Mouse (Mus musculus): Measurements from ENCODE around the gene Stpg4.

DNA sequence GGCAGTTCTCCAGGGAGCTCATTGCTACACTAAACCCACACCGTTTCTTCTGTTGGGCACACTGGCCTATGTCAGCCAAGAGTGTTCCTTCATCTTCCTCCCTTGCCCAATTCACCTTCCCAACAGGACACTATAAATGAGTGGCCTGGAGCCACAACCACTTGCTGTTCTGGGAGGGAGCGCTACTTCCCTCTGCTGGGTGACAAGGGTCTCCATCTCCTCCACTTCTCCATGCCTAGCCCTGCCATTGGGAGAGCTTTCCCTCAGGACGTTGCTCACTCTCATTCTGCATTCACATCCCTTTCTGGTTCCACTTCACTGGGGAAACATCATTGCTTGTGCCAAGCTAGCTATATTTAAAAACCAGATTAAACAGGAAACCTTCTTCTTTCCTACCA, 34.0 kb upstream of the Stpg4 start:
- 0 out of 2 replicates have a peak, but pooled peaks have one; percentile 24 for TF ChIP-seq CTCF (conservative IDR thresholded peaks at IDR 0.05; ENCODE audit: insufficient read depth, insufficient read length, low read depth, low read length)
- no peak for TF ChIP-seq POLR2A (IDR thresholded peaks at IDR 0.05; ENCODE audit: low read depth, low read length)

All from kidney, adult 2 months (tissue).